Mouse (Mus musculus) left cerebral cortex, postnatal 25 days (tissue): ENCODE measurements around the gene Bnc2. TPM values are rescaled to one million over a fixed set of nuclear protein-coding genes. Genes with fewer than 3 reads are reported as not detected.

Experiments used
- DNase-seq, 2 experiments: peaks; one replicate each; pipeline ENCODE4 v3.0.0; 2022; ENCODE audit warnings: low spot score in 2 of 2, mixed read lengths in 1 of 2
- intact Hi-C: fragments of 180-260 bp; cut with DNase I; formaldehyde crosslinking; loops from one replicate; pipeline ENCODE4 v1.15.1; 2025
- total RNA-seq, 2 experiments: library from RNA; stranded (reverse); gene quantifications; 2 replicates each; pipeline ENCODE4 v1.2.3; 2021

Bnc2 gene
- total RNA-seq, result 1 to 10 TPM; 1.6 to 2.3 TPM

DNA sequence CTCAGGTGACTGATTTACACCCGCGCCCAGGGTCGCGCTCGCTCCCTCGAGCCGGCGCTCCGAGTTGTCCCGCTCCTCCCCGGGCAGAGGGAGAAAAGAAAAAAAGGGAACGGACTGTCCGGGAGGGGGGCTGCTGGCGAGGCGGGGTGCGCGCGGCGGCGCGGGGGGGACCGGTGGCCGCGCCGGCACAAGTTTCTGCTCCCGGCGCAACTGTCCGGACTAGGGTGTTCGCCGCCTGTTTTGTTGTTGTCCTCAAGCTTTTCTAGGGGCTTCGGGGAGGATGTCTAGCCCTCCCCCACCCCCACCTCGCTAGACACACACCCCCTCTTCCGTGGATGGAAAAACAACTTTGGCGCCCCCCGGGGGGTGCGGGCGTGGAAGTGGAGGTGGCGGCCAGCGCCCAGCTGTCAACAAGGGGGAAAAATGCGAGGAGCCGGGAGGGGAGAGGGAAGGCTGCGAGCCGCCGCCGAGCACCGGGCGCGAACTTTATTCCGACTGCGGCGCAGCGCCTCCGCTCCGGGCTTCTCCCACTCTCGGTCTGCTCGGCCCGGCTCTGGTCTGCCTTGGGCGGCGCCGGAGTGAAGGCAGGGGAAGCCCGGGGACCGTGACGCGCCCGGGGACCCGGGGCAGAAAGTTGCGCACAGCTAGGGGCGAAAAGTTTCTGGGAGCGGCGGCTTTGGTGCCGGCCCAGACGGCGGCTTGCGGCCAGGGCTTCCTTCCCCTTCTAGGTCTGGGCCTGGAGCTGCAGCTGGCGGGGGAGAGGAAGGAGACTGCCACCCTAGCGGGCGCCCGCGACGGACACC is at the start of gene Bnc2:
TSS of gene Bnc2 (minus strand) at position 105 of the 803 bp plus-strand sequence.
- DNase-seq, result no peak
- intact Hi-C loops, result no loop called here

- DNase-seq, result no peak
- intact Hi-C loops, result no loop called here
Observed at GRCm38 (mm10) chr4:84707961-84708360, 32.9 kb upstream of the Bnc2 start.

DNA sequence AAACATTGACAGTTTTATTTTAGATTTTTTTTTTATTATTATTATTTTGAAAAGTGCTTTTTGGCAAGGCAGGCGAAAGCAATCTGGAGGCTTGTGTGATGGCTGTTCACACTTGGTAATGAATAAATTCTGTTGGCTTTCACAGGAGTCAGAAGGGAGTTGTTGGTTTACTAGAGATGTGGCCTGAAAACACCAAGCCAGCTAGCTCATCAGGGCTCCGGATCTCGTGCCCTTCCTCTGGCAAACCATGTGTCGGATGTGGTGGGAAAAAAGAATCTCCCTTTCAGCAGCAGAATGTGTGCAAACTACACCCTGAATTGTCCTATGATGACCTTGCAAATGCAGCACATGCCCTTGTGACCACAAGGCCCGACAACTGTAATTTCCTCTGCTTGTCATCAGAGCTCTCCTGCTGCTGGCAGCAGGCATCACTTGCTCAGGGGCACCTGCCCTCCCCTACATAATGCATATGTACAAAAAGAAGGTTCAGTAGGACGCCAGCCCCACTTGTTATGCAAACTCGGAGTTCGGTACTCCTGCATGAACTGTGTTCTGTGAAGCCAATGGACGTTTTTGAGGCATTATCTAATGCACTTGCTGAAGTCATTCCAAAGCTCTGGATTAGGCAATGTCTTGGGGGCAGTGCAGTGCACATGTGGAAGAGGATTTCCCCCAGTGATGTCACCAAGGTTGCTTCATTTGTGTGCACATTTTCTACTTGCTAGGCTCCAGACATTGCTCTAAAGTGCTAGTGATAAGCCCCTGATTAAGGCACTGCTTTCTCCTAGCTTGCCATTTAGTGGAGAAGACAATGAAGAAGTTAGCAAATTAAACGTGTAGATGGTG is 10.7 kb upstream of the Bnc2 start:
- no peak for DNase-seq
- intact Hi-C loops, result no loop called here

DNA sequence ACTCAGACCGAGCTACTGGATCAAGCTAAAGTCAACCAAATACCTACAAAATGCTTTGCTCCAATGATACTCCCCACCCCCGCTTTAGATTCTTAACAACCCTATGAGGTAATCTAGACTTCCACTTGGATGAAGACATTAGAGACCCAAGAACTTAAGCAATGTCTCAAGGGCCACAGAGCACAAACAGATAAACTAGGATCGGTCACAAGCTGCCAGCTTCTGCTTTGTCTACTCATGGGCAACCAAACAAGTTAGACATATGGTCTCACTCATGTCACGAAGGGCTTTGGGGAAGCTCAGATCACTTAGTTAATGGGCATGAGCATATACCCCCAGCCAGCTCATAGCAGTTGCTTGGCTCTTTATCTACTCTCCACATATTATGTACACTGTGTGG is 9.9 kb upstream of the Bnc2 start:
- no peak for DNase-seq
- intact Hi-C loops, result no loop called here

- intact Hi-C loops, result no loop called here
- no peak for DNase-seq
Observed at GRCm38 (mm10) chr4:84675974-84676315, 870 bp upstream of the Bnc2 start.

DNA sequence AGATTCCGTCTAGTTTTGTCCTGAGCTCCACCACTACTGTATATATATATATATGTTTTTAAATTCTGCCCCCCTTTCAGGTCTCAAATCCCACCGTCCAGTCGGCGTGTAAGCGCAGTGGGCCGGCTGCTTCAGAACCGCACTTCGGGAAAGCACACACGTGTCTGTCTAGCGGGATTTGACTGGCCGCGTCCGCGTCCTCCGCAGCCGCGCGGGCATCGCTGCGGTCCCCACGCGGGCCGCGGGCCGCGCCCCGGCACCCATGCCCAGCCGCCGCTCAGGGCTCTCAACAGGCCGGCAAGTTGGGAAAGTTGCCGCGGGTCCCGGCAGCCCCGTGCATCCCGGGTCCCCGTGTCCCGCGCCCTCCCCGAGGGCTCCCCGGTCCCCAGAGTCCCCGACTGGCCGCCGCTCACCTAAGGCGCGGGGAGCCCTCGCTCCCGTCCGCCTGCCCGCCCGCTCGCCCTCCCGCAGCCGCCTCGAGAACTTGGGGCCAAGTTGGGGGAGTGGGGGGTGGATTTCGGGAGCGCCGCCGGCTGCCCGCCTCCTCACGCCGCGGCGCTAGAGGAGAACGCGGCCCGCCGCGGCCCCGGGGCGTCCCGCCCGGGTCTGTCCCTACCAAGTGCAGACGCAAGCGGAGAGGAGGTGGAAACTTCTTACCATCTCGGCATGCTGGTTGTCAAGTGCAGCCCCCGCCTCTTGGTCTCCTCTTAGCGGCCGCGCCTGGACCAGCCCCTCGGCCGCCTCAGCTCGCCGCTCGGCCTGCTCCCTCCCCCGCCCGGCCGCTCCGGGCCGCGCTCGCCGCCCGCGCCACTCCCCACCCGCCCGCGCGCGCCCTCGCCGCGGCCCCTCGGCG is 531 bp downstream of the Bnc2 start:
- DNase-seq, result no peak
- intact Hi-C loops, result loop anchor here (5.0 kb wide), 1 partner anchor 882 kb away; no protein-coding TSS in a partner anchor

DNA sequence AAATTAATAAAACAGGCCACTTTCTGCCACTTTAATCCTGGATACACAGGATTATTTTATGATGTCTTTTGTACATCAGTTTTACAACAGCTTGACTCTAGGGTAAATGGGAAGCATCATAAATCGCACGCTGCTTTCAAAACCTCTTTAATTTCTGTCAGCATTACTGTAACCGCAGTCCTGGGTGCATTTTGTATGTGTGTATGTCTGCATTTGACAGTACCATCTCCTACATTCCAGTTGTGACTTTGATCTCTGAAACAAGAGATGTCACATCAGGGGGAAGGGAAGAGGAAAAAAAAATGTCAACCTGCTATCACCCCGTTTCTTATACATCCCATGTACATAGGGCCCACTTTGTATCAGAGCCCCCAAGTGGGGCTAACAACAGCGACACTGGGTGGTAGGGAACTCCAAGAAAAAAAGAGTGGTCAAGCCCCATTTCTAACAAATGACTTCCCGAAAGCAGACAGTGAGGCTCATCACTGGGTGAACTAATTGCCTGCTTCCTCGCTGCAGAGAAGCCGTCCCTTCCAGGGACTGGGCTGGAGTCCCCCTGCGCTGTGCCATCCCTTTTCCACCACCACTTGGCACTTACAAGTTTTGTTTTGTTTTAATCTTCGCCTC is 1.3 kb downstream of the Bnc2 start:
- no peak for DNase-seq
- intact Hi-C loops, result loop anchor here (5.0 kb wide), 1 partner anchor 881 kb away; no protein-coding TSS in a partner anchor

DNA sequence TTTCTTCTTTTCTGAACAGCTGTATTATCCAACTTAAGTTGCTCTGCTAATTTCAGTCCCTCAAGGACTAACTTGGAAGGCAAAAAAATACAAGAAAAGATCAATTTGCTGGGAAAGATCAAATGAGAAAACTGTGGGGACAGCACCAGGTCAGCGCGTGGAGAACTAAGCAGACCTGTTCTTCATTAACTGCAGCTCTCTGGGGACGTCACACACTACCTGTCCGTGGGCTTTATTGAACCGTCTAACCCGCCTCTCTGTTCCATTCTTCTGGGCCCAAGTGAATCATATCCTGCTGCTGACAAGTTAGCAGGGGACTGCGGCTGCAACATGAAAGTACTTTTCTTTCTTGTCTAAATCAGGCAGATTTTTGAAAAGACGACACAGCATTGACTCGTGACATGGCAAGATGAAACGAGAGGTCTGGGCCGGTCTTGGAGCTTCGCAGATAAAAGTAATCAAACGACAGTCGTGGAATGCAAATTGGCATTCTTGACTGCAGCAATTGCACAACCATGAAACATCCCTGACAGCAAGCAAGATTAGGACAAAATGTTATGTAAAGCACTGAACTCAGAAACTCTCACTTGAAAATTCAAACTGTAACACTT is 2.8 kb downstream of the Bnc2 start:
- intact Hi-C loops, result loop anchor here (5.0 kb wide), 1 partner anchor 880 kb away; no protein-coding TSS in a partner anchor
- no peak for DNase-seq

GRCm38 (mm10) chr4:84670996-84671395 is 4.1 kb downstream of the Bnc2 start:
- no peak for DNase-seq
- intact Hi-C loops, result loop anchor here (5.0 kb wide), 1 partner anchor 879 kb away; no protein-coding TSS in a partner anchor

DNA sequence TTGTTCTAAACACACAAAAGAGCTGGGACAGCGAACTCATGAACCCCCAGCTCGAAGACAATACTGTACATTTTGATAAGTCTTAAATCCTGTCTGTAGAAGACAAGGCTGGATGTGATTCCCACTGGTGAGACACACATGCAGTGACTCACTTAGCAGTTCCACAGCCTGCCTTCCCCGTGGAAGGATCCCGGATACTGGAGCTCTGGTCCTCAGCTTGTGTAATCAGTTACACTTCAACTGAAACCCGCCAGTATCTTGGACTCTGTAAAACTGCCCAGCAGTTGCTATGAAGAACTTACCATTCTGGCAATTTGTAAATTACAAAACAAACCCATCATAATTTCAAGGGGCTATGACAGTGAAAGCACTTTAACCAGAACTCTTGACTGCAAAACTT is 5.4 kb downstream of the Bnc2 start:
- no peak for DNase-seq
- intact Hi-C loops, result loop anchor here (5.0 kb wide), 1 partner anchor 877 kb away; no protein-coding TSS in a partner anchor

DNA sequence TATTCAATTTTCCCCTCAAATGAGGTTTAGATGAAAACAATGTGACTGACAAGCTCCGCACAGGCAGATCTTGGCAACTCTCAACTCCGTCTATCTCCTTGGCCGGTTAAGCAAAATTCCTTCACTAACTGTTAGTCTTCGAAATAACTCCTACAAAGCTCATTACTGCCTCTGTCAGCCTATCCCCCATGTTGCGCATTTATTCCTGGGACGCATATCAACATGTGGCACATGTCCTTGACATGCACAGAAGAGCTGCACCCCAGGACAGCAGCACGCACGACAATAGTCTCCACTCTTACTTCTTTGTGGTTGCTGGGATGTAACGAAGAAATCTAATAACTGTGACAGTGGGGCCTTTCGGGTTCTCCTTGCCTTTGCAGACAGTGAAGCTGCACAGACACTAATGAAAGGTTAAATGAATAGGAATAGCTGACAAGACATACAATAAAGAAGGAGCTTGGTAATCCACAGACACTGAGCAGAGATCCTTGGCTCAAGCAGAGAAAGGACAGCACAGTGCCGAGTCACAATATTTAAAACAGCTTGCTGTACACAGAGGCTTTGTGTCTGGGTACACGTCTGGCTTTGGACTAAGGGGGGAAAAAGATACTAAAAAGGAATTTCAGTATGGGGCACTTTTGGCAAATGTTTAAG is 6.0 kb downstream of the Bnc2 start:
- no peak for DNase-seq
- intact Hi-C loops, result no loop called here

- intact Hi-C loops, result no loop called here
- no peak for DNase-seq
Observed at GRCm38 (mm10) chr4:84668226-84668625, 6.8 kb downstream of the Bnc2 start.

DNA sequence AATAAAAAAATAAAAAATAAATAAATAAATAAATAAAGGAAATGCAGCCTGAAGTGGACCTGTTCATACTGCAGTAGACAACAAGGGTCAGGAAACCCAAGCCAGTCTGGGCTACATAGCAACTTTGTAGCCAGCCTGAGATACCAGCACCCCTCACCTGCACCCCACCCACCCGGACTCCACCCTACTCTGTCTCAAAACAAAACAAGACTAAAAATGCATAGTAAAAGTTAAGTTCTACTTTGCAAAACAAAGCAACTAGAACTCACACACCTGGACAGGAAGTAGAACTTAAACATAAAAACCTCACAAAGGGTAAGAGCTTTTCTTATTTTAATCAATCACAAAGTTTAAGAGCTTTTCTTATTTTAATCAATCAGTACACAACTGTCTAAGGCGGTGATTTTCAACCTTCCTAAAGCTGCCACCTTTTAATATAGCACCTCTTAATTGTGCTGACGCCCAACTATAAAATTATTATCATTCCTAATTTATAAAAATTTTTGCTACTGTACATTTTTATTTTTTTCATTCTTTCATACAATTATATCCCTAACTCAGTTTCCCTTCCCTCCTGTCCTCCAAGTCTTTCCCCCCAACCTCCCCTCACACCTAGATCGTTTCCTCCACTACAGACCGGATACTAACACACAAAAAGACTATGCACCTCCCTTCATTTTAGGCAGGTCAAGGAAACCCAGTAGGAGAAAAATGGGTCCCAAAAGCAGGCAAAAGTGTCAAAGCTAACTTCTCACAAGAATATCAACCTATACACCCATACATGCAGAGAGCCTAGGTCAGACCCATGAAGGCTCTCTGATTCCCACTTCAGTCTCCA is 12.6 kb downstream of the Bnc2 start:
- intact Hi-C loops, result no loop called here

GRCm38 (mm10) chr4:84661341-84661740 is 13.7 kb downstream of the Bnc2 start:
- DNase-seq, result no peak
- intact Hi-C loops, result no loop called here

More for the DNA sequence above, 12.6 kb downstream of the Bnc2 start:
- no peak for DNase-seq

- intact Hi-C loops, result no loop called here
- DNase-seq, result no peak
Observed at GRCm38 (mm10) chr4:84651786-84652185, 23.3 kb downstream of the Bnc2 start.

DNA sequence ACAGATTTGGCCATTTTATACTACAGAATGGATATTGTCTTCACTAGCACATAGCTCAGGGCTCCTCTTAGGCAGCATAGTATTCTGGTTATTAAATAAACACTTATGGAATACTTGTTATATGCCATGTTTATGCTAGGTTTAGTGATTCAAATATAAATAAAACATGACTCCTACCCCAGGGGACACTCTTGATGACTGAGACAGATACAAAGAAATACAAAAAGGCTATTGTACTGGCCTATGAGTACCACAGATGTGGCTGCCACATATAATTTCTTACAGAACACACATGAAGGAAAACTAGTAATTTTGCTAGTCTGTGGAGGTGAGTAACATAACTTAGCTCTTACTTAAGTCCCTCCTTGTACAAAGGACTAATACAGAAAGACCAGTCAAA is 28.5 kb downstream of the Bnc2 start:
- no peak for DNase-seq
- intact Hi-C loops, result no loop called here

DNA sequence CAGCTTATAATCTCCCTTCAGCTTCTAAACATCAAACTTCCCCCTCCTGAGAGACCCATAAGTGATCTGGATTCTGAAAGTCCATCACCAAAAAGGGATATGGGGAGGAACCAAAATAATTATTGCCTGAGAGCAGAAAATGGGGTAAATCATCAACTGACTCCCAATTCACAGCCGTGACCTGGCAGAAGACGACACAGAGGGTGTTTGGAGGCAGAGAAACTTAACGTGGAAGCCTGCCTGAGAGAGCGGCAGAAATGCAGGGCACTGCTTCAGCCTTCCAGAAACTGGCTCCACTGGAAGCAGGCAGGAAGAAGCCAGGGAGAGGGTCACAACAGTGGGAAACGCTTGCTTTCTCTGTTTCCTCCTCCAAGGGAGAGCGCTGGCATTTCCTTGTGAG is 35.9 kb downstream of the Bnc2 start:
- intact Hi-C loops, result no loop called here
- DNase-seq, result no peak

DNA sequence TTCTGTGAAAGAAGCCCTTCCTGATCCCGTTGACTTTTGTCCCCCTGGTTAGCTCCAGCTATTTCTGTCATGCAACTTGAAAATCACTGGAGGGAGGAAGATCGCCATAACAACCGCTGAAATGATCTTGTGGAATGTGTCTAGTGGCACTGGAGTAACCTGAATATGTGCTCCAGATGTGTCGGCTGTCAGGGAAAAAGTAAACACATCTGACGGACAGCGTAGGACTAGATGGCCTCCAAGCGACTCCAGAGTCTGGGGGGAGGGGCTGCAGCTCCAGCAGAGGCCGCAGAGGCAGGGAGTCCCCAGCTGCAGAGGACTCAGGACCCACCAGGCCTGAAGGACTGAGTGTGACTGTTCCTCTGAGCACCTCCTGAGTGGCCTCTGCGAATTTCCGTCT is 37.4 kb downstream of the Bnc2 start:
- intact Hi-C loops, result no loop called here
- DNase-seq, result no peak
